Mouse (Mus musculus): ENCODE measurements around the gene Jun. TPM values are rescaled to one million over a fixed set of nuclear protein-coding genes. Genes with fewer than 3 reads are reported as not detected.

Gene Jun
- total RNA-seq (2021) = 10 to 100 TPM; 41.1 to 59.2 TPM
- long read RNA-seq, experiment 1, transcript Jun-201 (1 exons, 3,189 nt) = major isoform, 45 of 47 reads
- long read RNA-seq, experiment 1, partial matches to known transcripts = 0 of 47 reads
- long read RNA-seq, experiment 1, other reads (novel, unspliced or antisense) = 2 of 47 reads
- long read RNA-seq, experiment 2, transcript Jun-201 (1 exons, 3,189 nt) = major isoform, 46 of 46 reads
- long read RNA-seq, experiment 2, partial matches to known transcripts = 0 of 46 reads
- long read RNA-seq, experiment 2, other reads (novel, unspliced or antisense) = 0 of 46 reads

GRCm38 (mm10) chr4:95052025-95052899, at the start of gene Jun:
Gene Jun (minus strand): TSS chr4:95052222.
- intact Hi-C loops (cut with DNase I) = loop anchor here (1.0 to 10.0 kb wide), 7 partner anchors 105 to 585 kb away; partner anchors contain the start of gene Fggy
- Histone ChIP-seq H3K27ac (peak within 1 kb of the TSS; percentile 99), H3K4me3 (peak within 1 kb of the TSS; percentile 85)
- TF ChIP-seq CTCF (IDR thresholded peaks at IDR 0.05) = no peak
- DNase-seq = peak; percentile 99

GRCm38 (mm10) chr4:95101684-95102083, 49.7 kb upstream of the Jun start:
- H3K27ac ChIP-seq = no peak overlapping the region
- no peak for TF ChIP-seq CTCF (IDR thresholded peaks at IDR 0.05)
- H3K4me3 ChIP-seq = no peak overlapping the region
- DNase-seq = no peak
- intact Hi-C loops (cut with DNase I) = no loop called here

GRCm38 (mm10) chr4:95100694-95101093, 48.7 kb upstream of the Jun start:
- Histone ChIP-seq H3K27ac (no peak overlapping the region), H3K4me3 (no peak overlapping the region)
- no peak for DNase-seq
- intact Hi-C loops (cut with DNase I) = no loop called here
- TF ChIP-seq CTCF (IDR thresholded peaks at IDR 0.05) = no peak

- H3K27ac ChIP-seq = no peak overlapping the region
- TF ChIP-seq CTCF (IDR thresholded peaks at IDR 0.05) = no peak
- DNase-seq = no peak
- H3K4me3 ChIP-seq = no peak overlapping the region
- intact Hi-C loops (cut with DNase I) = loop anchor here (5.0 kb wide), 1 partner anchor 53 kb away; no protein-coding TSS in a partner anchor
Observed at GRCm38 (mm10) chr4:95099373-95099772, 47.4 kb upstream of the Jun start.

GRCm38 (mm10) chr4:95098722-95099097, 46.7 kb upstream of the Jun start:
- TF ChIP-seq CTCF (IDR thresholded peaks at IDR 0.05) = no peak
- DNase-seq = no peak
- Histone ChIP-seq H3K27ac (no peak overlapping the region), H3K4me3 (no peak overlapping the region)
- intact Hi-C loops (cut with DNase I) = loop anchor here (5.0 kb wide), 1 partner anchor 54 kb away; no protein-coding TSS in a partner anchor

GRCm38 (mm10) chr4:95097942-95098721, 46.1 kb upstream of the Jun start:
- H3K27ac ChIP-seq = no peak overlapping the region
- intact Hi-C loops (cut with DNase I) = loop anchor here (5.0 kb wide), 1 partner anchor 54 kb away; no protein-coding TSS in a partner anchor

GRCm38 (mm10) chr4:95096731-95097130, 44.7 kb upstream of the Jun start:
- Histone ChIP-seq H3K27ac (no peak overlapping the region), H3K4me3 (no peak overlapping the region)
- no peak for DNase-seq
- TF ChIP-seq CTCF (IDR thresholded peaks at IDR 0.05) = no peak
- intact Hi-C loops (cut with DNase I) = loop anchor here (5.0 kb wide), 1 partner anchor 56 kb away; no protein-coding TSS in a partner anchor

More at GRCm38 (mm10) chr4:95097942-95098721, 46.1 kb upstream of the Jun start:
- H3K4me3 ChIP-seq = no peak overlapping the region
- no peak for DNase-seq
- no peak for TF ChIP-seq CTCF (IDR thresholded peaks at IDR 0.05)

GRCm38 (mm10) chr4:95095911-95096310, 43.9 kb upstream of the Jun start:
- Histone ChIP-seq H3K4me3 (no peak overlapping the region), H3K27ac (no peak overlapping the region)
- intact Hi-C loops (cut with DNase I) = loop anchor here (5.0 kb wide), 1 partner anchor 56 kb away; no protein-coding TSS in a partner anchor
- TF ChIP-seq CTCF (IDR thresholded peaks at IDR 0.05) = no peak
- no peak for DNase-seq

- TF ChIP-seq CTCF (IDR thresholded peaks at IDR 0.05) = no peak
- intact Hi-C loops (cut with DNase I) = loop anchor here (5.0 kb wide), 1 partner anchor 57 kb away; no protein-coding TSS in a partner anchor
- Histone ChIP-seq H3K27ac (peak overlapping the region; percentile 82), H3K4me3 (no peak overlapping the region)
- DNase-seq = no peak
Observed at GRCm38 (mm10) chr4:95095355-95095754, 43.3 kb upstream of the Jun start.

- intact Hi-C loops (cut with DNase I) = loop anchor here (5.0 kb wide), 1 partner anchor 58 kb away; no protein-coding TSS in a partner anchor
- no peak for TF ChIP-seq CTCF (IDR thresholded peaks at IDR 0.05)
- H3K4me3 ChIP-seq = no peak overlapping the region
- no peak for DNase-seq
- peak overlapping the region; percentile 82 for H3K27ac ChIP-seq
Observed at GRCm38 (mm10) chr4:95094700-95095113, 42.7 kb upstream of the Jun start.

GRCm38 (mm10) chr4:95093615-95094014, 41.6 kb upstream of the Jun start:
- no peak for TF ChIP-seq CTCF (IDR thresholded peaks at IDR 0.05)
- peak overlapping the region; percentile 72 for H3K27ac ChIP-seq
- intact Hi-C loops (cut with DNase I) = no loop called here
- H3K4me3 ChIP-seq = peak overlapping the region; percentile 15
- peak; percentile 47 for DNase-seq

GRCm38 (mm10) chr4:95092516-95092915, 40.5 kb upstream of the Jun start:
- H3K27ac ChIP-seq = peak overlapping the region; percentile 72
- no peak overlapping the region for H3K4me3 ChIP-seq
- no peak for DNase-seq
- intact Hi-C loops (cut with DNase I) = no loop called here
- no peak for TF ChIP-seq CTCF (IDR thresholded peaks at IDR 0.05)

All from gastrocnemius, adult 2 months (tissue).